1 mouse cellular context compared by ENCODE assay signal in genomic region chr11:69066163-69066861, GRCm38 (mm10).
TF ChIP-seq lines count a peak whose summit lies in the region.

No protein-coding gene starts in this region.

TF ChIP-seq in MEL, 35 proteins besides CTCF, POLR2A, EP300 and RAD21:
- TF ChIP-seq E2F4 (IDR thresholded peaks at IDR 0.05; ENCODE audit: borderline replicate concordance, low read depth, low read length) (peak; percentile 60; the same call in 1 of the 2 replicates), POLR2AphosphoS5 (IDR thresholded peaks at IDR 0.05; ENCODE audit: borderline replicate concordance, low read depth, low read length) (no peak), ZMIZ1 (IDR thresholded peaks at IDR 0.05; ENCODE audit: low read depth, low read length) (no peak), UBTF (IDR thresholded peaks at IDR 0.05; ENCODE audit: borderline replicate concordance, insufficient read depth, low read depth, low read length) (0 out of 2 replicates have a peak, but pooled peaks have one; percentile 31), ZC3H11A (IDR thresholded peaks at IDR 0.05; ENCODE audit: low read depth, low read length) (no peak), TBP (IDR thresholded peaks at IDR 0.05; ENCODE audit: low read depth, low read length) (0 out of 2 replicates have a peak, but pooled peaks have one; percentile 27), USF1 (IDR thresholded peaks at IDR 0.05; ENCODE audit: low read depth, low read length) (peak; percentile 85), MXI1 (IDR thresholded peaks at IDR 0.05; ENCODE audit: low read depth, low read length) (peak; percentile 98), MYC (IDR thresholded peaks at IDR 0.05; ENCODE audit: low read depth, low read length) (peak; percentile 97), RCOR1 (IDR thresholded peaks at IDR 0.05; ENCODE audit: low read depth, low read length) (no peak), ZNF384 (IDR thresholded peaks at IDR 0.05; ENCODE audit: low read depth, low read length) (no peak), USF2 (IDR thresholded peaks at IDR 0.05; ENCODE audit: borderline replicate concordance in 1 of 2, insufficient read depth in 1 of 2, low read depth in 1 of 2, low read length in 2 of 2) (no peak), KAT2A (conservative IDR thresholded peaks at IDR 0.05; ENCODE audit: low read depth, low read length) (no peak), HCFC1 (IDR thresholded peaks at IDR 0.05; ENCODE audit: low read depth, low read length) (no peak; the same call in 1 of the 2 replicates), SIN3A (IDR thresholded peaks at IDR 0.05; ENCODE audit: low read length) (peak; percentile 37), TCF12 (IDR thresholded peaks at IDR 0.05; ENCODE audit: low read depth, low read length) (no peak), ELF1 (IDR thresholded peaks at IDR 0.05; ENCODE audit: low read depth, low read length) (no peak), SMC3 (IDR thresholded peaks at IDR 0.05; ENCODE audit: low read depth, low read length) (no peak), MEF2A (IDR thresholded peaks at IDR 0.05; ENCODE audit: extremely low read depth, insufficient replicate concordance, low read depth, low read length, poor library complexity, severe bottlenecking) (no peak), MYB (IDR thresholded peaks at IDR 0.05; ENCODE audit: low read depth, low read length) (no peak), JUND (IDR thresholded peaks at IDR 0.05; ENCODE audit: low read depth, low read length) (no peak), GATA1 (IDR thresholded peaks at IDR 0.05; ENCODE audit: low read depth, low read length) (peak; percentile 83), NELFE (IDR thresholded peaks at IDR 0.05; ENCODE audit: low read depth, low read length) (peak; percentile 57), NRF1 (IDR thresholded peaks at IDR 0.05; ENCODE audit: insufficient read depth, low read depth, low read length, poor library complexity, severe bottlenecking) (no peak), GABPA (IDR thresholded peaks at IDR 0.05; ENCODE audit: low read depth, low read length) (no peak), MAFK (IDR thresholded peaks at IDR 0.05; ENCODE audit: borderline replicate concordance, low read depth, low read length) (no peak), BHLHE40 (IDR thresholded peaks at IDR 0.05; ENCODE audit: borderline replicate concordance, low read depth, low read length) (no peak; the same call in 1 of the 2 replicates), POLR2AphosphoS2 (IDR thresholded peaks at IDR 0.05; ENCODE audit: low read length) (no peak), MAZ (IDR thresholded peaks at IDR 0.05; ENCODE audit: low read depth, low read length) (no peak), ZKSCAN1 (IDR thresholded peaks at IDR 0.05; ENCODE audit: low read depth, low read length) (no peak), CHD2 (IDR thresholded peaks at IDR 0.05; ENCODE audit: low read length) (no peak), MAX (IDR thresholded peaks at IDR 0.05; ENCODE audit: low read length) (peak; percentile 97), TAL1 (IDR thresholded peaks at IDR 0.05; ENCODE audit: low read length) (no peak), ETS1 (IDR thresholded peaks at IDR 0.05; ENCODE audit: low read depth, low read length) (no peak), CHD1 (IDR thresholded peaks at IDR 0.05; ENCODE audit: low read depth, low read length) (no peak)
